ENCODE assay signal across 8 mouse cellular contexts in the genomic region with DNA sequence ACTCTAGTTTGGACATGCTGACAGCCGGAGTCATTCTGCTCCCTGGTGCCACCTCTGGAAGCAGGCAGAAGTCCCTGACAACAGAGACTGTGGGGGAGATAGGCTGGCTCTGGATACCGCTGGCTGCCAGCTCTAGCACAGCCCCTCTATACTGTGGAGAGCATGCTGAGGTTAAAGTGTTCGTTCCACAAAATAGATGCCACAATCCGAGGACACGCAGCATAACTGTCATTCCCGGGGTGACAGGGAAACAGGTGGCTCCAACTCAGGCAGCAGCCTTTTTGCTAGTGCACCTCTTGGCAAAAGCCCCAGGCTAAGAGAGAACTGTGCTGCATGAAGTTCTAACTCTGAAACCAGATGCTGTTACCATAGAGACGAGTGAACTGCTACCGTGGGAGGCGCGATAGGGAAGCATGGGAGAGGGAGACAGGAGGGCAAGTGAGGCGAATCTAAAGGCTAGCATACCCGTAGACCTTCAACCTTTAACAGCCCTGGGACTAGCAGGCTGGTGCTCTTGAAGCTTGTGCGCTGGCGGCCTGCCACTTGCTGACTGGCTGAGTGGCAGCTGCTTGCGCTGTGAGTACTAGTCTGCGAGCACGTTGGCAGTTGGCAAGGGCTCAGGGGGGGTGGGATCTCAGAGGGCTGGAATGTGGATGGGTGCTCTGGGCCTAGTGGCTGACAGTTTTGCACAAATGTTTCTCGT. TPM values are rescaled to one million over a fixed set of nuclear protein-coding genes. Genes with fewer than 3 reads are reported as not detected.
DNase-seq lines count a peak whose midpoint lies in the region; ATAC-seq and TF ChIP-seq lines count a peak whose summit lies in the region.

No protein-coding gene starts in this region.

- peaks cover 7% of the 10 kb centered on the region for H3K4me1 ChIP-seq in cortical plate, adult 2 months (ENCODE audit: control insufficient read depth, insufficient read depth, low read length)
- H3K4me1 ChIP-seq in hindbrain, postnatal 0 days (ENCODE audit: insufficient read depth, low read length): peaks cover 16% of the 10 kb centered on the region

- DNase-seq in WW6 (ENCODE audit: low read depth, low spot score): peak; percentile 16
- peak; percentile 88 for DNase-seq in gastrocnemius, postnatal 10 days
- DNase-seq in hindbrain, postnatal 0 days (ENCODE audit: low spot score): peak; percentile 85
- DNase-seq in left cerebral cortex, adult 18-20 months (ENCODE audit: low spot score in 2 of 2): peak; percentile 51 to 79
- DNase-seq in lung, postnatal 4 days: peak; percentile 88 to 94
- DNase-seq in right cerebral cortex, postnatal 36 days (ENCODE audit: low spot score in 2 of 2): peak; percentile 64 to 75
- DNase-seq in T-cell, adult 2 months (ENCODE audit: low spot score): no peak

- H3K9ac ChIP-seq in hindbrain, postnatal 0 days (replicated peaks; ENCODE audit: low read length): 0 out of 2 replicates have a peak overlapping the region, but pooled peaks have one; percentile 13

- 13% methylated on average over 18 of the region's 18 CpGs for WGBS in hindbrain, postnatal 0 days

- TF ChIP-seq CTCF in cortical plate, adult 2 months (IDR thresholded peaks at IDR 0.05; ENCODE audit: extremely low read depth, insufficient read depth, low read length): 0 out of 2 replicates have a peak, but pooled peaks have one; percentile 20
- TF ChIP-seq CTCF in hindbrain, postnatal 0 days (IDR thresholded peaks at IDR 0.05; ENCODE audit: low read depth): peak; percentile 58

- H3K4me3 ChIP-seq in cortical plate, adult 2 months (ENCODE audit: insufficient read depth, low read length): no peak overlapping the region
- H3K4me3 ChIP-seq in hindbrain, postnatal 0 days (ENCODE audit: low read length): peak overlapping the region; percentile 13; the same call in 1 of the 2 replicates

- H3K27ac ChIP-seq in cortical plate, adult 2 months (ENCODE audit: insufficient read depth, low read length): peak overlapping the region; percentile 4; the same call in 1 of the 2 replicates
- H3K27ac ChIP-seq in hindbrain, postnatal 0 days: peak overlapping the region; percentile 58

- peak; percentile 86 for ATAC-seq in hindbrain, postnatal 0 days

- TF ChIP-seq POLR2A in cortical plate, adult 2 months (IDR thresholded peaks at IDR 0.05; ENCODE audit: extremely low read depth, insufficient read depth, low read length): no peak

- no peaks in the 10 kb centered on the region for H3K27me3 ChIP-seq in hindbrain, postnatal 0 days (ENCODE audit: insufficient read depth, low read length)

- H3K4me2 ChIP-seq in hindbrain, postnatal 0 days (ENCODE audit: low read depth, low read length): peak overlapping the region; percentile 48

- no peaks in the 10 kb centered on the region for H3K9me3 ChIP-seq in hindbrain, postnatal 0 days (ENCODE audit: low read length)

- H3K36me3 ChIP-seq in hindbrain, postnatal 0 days (ENCODE audit: insufficient read depth, low read length): no peaks in the 10 kb centered on the region

RNA-seq across cellular contexts. Expression of a gene that starts 42.9 kb away (rescaled TPM):
- 48.1 and 53.7 TPM in 2 replicates for polyA plus RNA-seq in cortical plate, adult 2 months (2012; rRNA removed)
- 10 to 100 TPM; 11.3 to 11.7 TPM for total RNA-seq in gastrocnemius, postnatal 10 days (2021)
- 68.8 and 73.0 TPM in 2 replicates for total RNA-seq in hindbrain, postnatal 0 days (2014; rRNA removed)
- polyA plus RNA-seq in hindbrain, postnatal 0 days (2015; fragmentation: Nextera tagmentation; extraction: Ambion mirVana): 30.6 and 31.1 TPM in 2 replicates
- 100 to 1,000 TPM in 1 of 2 experiments, 10 to 100 TPM in 1; 96.7 to 104 TPM for total RNA-seq in left cerebral cortex, adult 18-20 months (2021)
